Mouse (Mus musculus) megakaryocyte, embryonic 14.5 days (primary cell): ENCODE measurements at regions not wholly inside any gene's neighbourhood (a gene's known extent, or its start where the extent isn't known, plus 50 kb on each side); places are given as distances from the start of the nearest gene placed in this dataset.

Source experiments
- H3K27me3 ChIP-seq: replicated peaks from 2 replicates; pipeline ENCODE3; 2012; ENCODE audit warnings: inconsistent platforms
- H3K36me3 ChIP-seq: replicated peaks from 2 replicates; pipeline ENCODE3; 2012; ENCODE audit warnings: low read length, inconsistent platforms, mixed read lengths
- H3K4me1 ChIP-seq: 2 replicates; pipeline ENCODE4 v1.6.1; 2012; ENCODE audit warnings: inconsistent platforms
- H3K4me3 ChIP-seq: replicated peaks from 2 replicates; pipeline ENCODE3; 2012; ENCODE audit warnings: moderate library complexity, mild to moderate bottlenecking, inconsistent platforms
- H3K9me3 ChIP-seq: 2 replicates; pipeline ENCODE4 v1.6.1; 2012; ENCODE audit warnings: inconsistent platforms
- FLI1 ChIP-seq: IDR thresholded peaks from 2 replicates; pipeline ENCODE4 v1.6.1; 2012; ENCODE audit warnings: low read length, inconsistent platforms, mixed read lengths
- GATA1 ChIP-seq: IDR thresholded peaks from 3 replicates; pipeline ENCODE4 v1.6.1; 2012; ENCODE audit warnings: mixed read lengths, low read length, inconsistent platforms, borderline replicate concordance

GRCm38 (mm10) chr6:98107123-98107522, 235.4 kb downstream of the Gm765 start:
- peaks cover 3% of the 10 kb centered on the region for H3K27me3 ChIP-seq
- no peak overlapping the region for H3K4me3 ChIP-seq
- no peaks in the 10 kb centered on the region for H3K9me3 ChIP-seq
- peaks cover 4% of the 10 kb centered on the region; the same call in 1 of the 2 replicates for H3K4me1 ChIP-seq
- H3K36me3 ChIP-seq, result no peaks in the 10 kb centered on the region
- TF ChIP-seq FLI1, result no peak
- TF ChIP-seq GATA1, result no peak

GRCm38 (mm10) chr6:98105280-98106090, 237.1 kb downstream of the Gm765 start:
- H3K4me3 ChIP-seq, result peak overlapping the region; percentile 92

GRCm38 (mm10) chr6:98104432-98104831, 238.1 kb downstream of the Gm765 start:
- Histone ChIP-seq H3K9me3 (no peaks in the 10 kb centered on the region), H3K4me3 (peak overlapping the region; percentile 24), H3K27me3 (peaks cover 3% of the 10 kb centered on the region), H3K36me3 (no peaks in the 10 kb centered on the region), H3K4me1 (peaks cover 4% of the 10 kb centered on the region; the same call in 1 of the 2 replicates)
- no peak for TF ChIP-seq FLI1
- TF ChIP-seq GATA1, result no peak

More at GRCm38 (mm10) chr6:98105280-98106090, 237.1 kb downstream of the Gm765 start:
- peaks cover 4% of the 10 kb centered on the region; the same call in 1 of the 2 replicates for H3K4me1 ChIP-seq
- H3K9me3 ChIP-seq, result no peaks in the 10 kb centered on the region
- H3K27me3 ChIP-seq, result peaks cover 3% of the 10 kb centered on the region
- TF ChIP-seq FLI1 (no peak), GATA1 (no peak)
- H3K36me3 ChIP-seq, result no peaks in the 10 kb centered on the region

GRCm38 (mm10) chr6:98101023-98101422, 241.5 kb downstream of the Gm765 start:
- Histone ChIP-seq H3K4me3 (no peak overlapping the region), H3K36me3 (no peaks in the 10 kb centered on the region), H3K9me3 (no peaks in the 10 kb centered on the region), H3K4me1 (peaks cover 4% of the 10 kb centered on the region; the same call in 1 of the 2 replicates), H3K27me3 (peaks cover 3% of the 10 kb centered on the region)
- TF ChIP-seq GATA1 (no peak), FLI1 (no peak)

GRCm38 (mm10) chr6:98099126-98099525, 243.4 kb downstream of the Gm765 start:
- Histone ChIP-seq H3K4me1 (no peaks in the 10 kb centered on the region), H3K9me3 (no peaks in the 10 kb centered on the region), H3K36me3 (no peaks in the 10 kb centered on the region), H3K4me3 (no peak overlapping the region), H3K27me3 (peaks cover 3% of the 10 kb centered on the region)
- TF ChIP-seq FLI1, result no peak
- TF ChIP-seq GATA1, result no peak

GRCm38 (mm10) chr6:98095243-98095642, 247.3 kb downstream of the Gm765 start:
- no peaks in the 10 kb centered on the region for H3K4me1 ChIP-seq
- H3K27me3 ChIP-seq, result no peaks in the 10 kb centered on the region
- H3K36me3 ChIP-seq, result no peaks in the 10 kb centered on the region
- H3K9me3 ChIP-seq, result no peaks in the 10 kb centered on the region
- H3K4me3 ChIP-seq, result no peak overlapping the region
- TF ChIP-seq FLI1 (no peak), GATA1 (no peak)

GRCm38 (mm10) chr6:98089185-98089584, 253.4 kb downstream of the Gm765 start:
- Histone ChIP-seq H3K4me1 (no peaks in the 10 kb centered on the region), H3K27me3 (no peaks in the 10 kb centered on the region), H3K9me3 (peaks cover 15% of the 10 kb centered on the region), H3K36me3 (no peaks in the 10 kb centered on the region), H3K4me3 (no peak overlapping the region)
- no peak for TF ChIP-seq FLI1
- TF ChIP-seq GATA1, result no peak

- Histone ChIP-seq H3K4me1 (no peaks in the 10 kb centered on the region), H3K27me3 (no peaks in the 10 kb centered on the region), H3K9me3 (0 out of 2 replicates have a peak, but pooled peaks cover 4% of the 10 kb centered on the region), H3K36me3 (no peaks in the 10 kb centered on the region), H3K4me3 (no peak overlapping the region)
- TF ChIP-seq FLI1, result no peak
- no peak for TF ChIP-seq GATA1
Measured at GRCm38 (mm10) chr6:98080076-98080475, 262.5 kb downstream of the Gm765 start.
